Mouse (Mus musculus) lung, adult 2 months (tissue): ENCODE results near the gene Zfp93. TPM values are rescaled to one million over a fixed set of nuclear protein-coding genes. Genes with fewer than 3 reads are reported as not detected.

Experiments
- DNase-seq: peaks from one replicate; pipeline ENCODE4 v3.0.0; 2022
- H3K4me1 ChIP-seq: fragments of 200-500 bp; 2 replicates; pipeline ENCODE4 v1.6.1; 2011; ENCODE audit warnings: low read length; ENCODE audit not compliant: control insufficient read depth, insufficient read depth
- H3K4me3 ChIP-seq: fragments of 200-500 bp; replicated peaks from 2 replicates; pipeline ENCODE3; 2011; ENCODE audit warnings: low read depth, mild to moderate bottlenecking, control low read depth, low read length; ENCODE audit errors: extremely low read depth
- CTCF ChIP-seq: fragments of 200-500 bp; IDR thresholded peaks from 2 replicates; pipeline ENCODE4 v1.5.1; 2011; ENCODE audit warnings: mild to moderate bottlenecking, low read length, control low read depth; ENCODE audit not compliant: insufficient read depth
- POLR2A ChIP-seq: fragments of 200-500 bp; IDR thresholded peaks from 2 replicates; pipeline ENCODE4 v1.6.1; 2011; ENCODE audit warnings: low read depth, mild to moderate bottlenecking, control low read depth, low read length, borderline replicate concordance; ENCODE audit errors: extremely low read depth
- WGBS: fragments of 180-500 bp; shearing (Covaris S2); methylation state at CpG from one replicate; pipeline ENCODE4 v1.1.7; 2018; 5-methylcytosine and 5-hydroxymethylcytosine counted together
- polyA plus RNA-seq: library from polyadenylated mRNA; depleted of rRNA; stranded (reverse); fragments of >200 nt; gene quantifications from 2 replicates; pipeline ENCODE4 v1.2.3, GENCODE M21; 2012; rRNA removed

The Zfp93 gene
- polyA plus RNA-seq = 1.5 and 1.6 TPM in 2 replicates

GRCm38 (mm10) chr7:24270288-24270672, at the start of gene Zfp93:
Gene Zfp93, plus strand, starts transcription at chr7:24270420.
- Histone ChIP-seq H3K4me3 (peak within 1 kb of the TSS; percentile 69), H3K4me1 (no peaks in the 10 kb centered on the region)
- peak; percentile 69 for DNase-seq
- under 1% methylated on average over 12 of the region's 12 CpGs for WGBS
- peak; percentile 82; the same call in 1 of the 2 replicates for TF ChIP-seq POLR2A
- TF ChIP-seq CTCF = no peak

GRCm38 (mm10) chr7:24237040-24237791, 33.0 kb upstream of the Zfp93 start, which contains the start of gene Zfp109:
Gene Zfp109, minus strand, starts transcription at chr7:24237560.
- Histone ChIP-seq H3K4me1 (no peaks in the 10 kb centered on the region), H3K4me3 (peak within 1 kb of the TSS; percentile 81)
- no peak; the same call in 1 of the 2 replicates for TF ChIP-seq POLR2A
- no peak for TF ChIP-seq CTCF
- DNase-seq = peak; percentile 67
- 5% methylated on average over 28 of the region's 28 CpGs for WGBS

GRCm38 (mm10) chr7:24253779-24254615, 16.2 kb upstream of the Zfp93 start:
- TF ChIP-seq CTCF = no peak
- TF ChIP-seq POLR2A = no peak
- 59% methylated on average over 9 of the region's 9 CpGs for WGBS
- no peak for DNase-seq
- Histone ChIP-seq H3K4me3 (peak overlapping the region; percentile 64), H3K4me1 (peaks cover 3% of the 10 kb centered on the region; the same call in 1 of the 2 replicates)

- Histone ChIP-seq H3K4me3 (peak within 1 kb of the TSS; percentile 64), H3K4me1 (peaks cover 3% of the 10 kb centered on the region; the same call in 1 of the 2 replicates)
- TF ChIP-seq POLR2A (peak; percentile 71; the same call in 1 of the 2 replicates), CTCF (no peak)
- DNase-seq = peak; percentile 75
- WGBS = 15% methylated on average over 21 of the region's 21 CpGs
These were observed 15.4 kb upstream of the Zfp93 start, which contains the start of gene Zfp108 for GRCm38 (mm10) chr7:24254633-24255474. Gene Zfp108, plus strand, starts transcription at chr7:24254794.

GRCm38 (mm10) chr7:24259306-24259999, 10.8 kb upstream of the Zfp93 start:
- 83% methylated on average over 13 of the region's 13 CpGs for WGBS
- Histone ChIP-seq H3K4me1 (no peaks in the 10 kb centered on the region; the same call in 1 of the 2 replicates), H3K4me3 (no peak overlapping the region)
- TF ChIP-seq POLR2A = no peak
- DNase-seq = no peak

GRCm38 (mm10) chr7:24260000-24260312, 10.3 kb upstream of the Zfp93 start:
- no peak overlapping the region for H3K4me3 ChIP-seq
- DNase-seq = no peak
- WGBS = 81% methylated on average over 4 of the region's 4 CpGs
- H3K4me1 ChIP-seq = no peaks in the 10 kb centered on the region; the same call in 1 of the 2 replicates
- TF ChIP-seq CTCF = no peak
- TF ChIP-seq POLR2A = no peak

GRCm38 (mm10) chr7:24268176-24269155, 1.8 kb upstream of the Zfp93 start:
- Histone ChIP-seq H3K4me1 (no peaks in the 10 kb centered on the region), H3K4me3 (no peak overlapping the region)
- TF ChIP-seq POLR2A (no peak), CTCF (no peak)
- 74% methylated on average over 24 of the region's 24 CpGs for WGBS
- DNase-seq = no peak

- no peak for DNase-seq
- Histone ChIP-seq H3K4me3 (no peak overlapping the region), H3K4me1 (no peaks in the 10 kb centered on the region)
- 77% methylated on average over 3 of the region's 3 CpGs for WGBS
- no peak for TF ChIP-seq POLR2A
- TF ChIP-seq CTCF = no peak
These were observed 964 bp upstream of the Zfp93 start for GRCm38 (mm10) chr7:24269256-24269655.
